Mouse (Mus musculus) forebrain, embryonic 15.5 days (tissue): ENCODE data around the gene Qprt. TPM values are rescaled to one million over a fixed set of nuclear protein-coding genes. Genes with fewer than 3 reads are reported as not detected.

Experiments used
- ATAC-seq: fragments of 200-750 bp; cut with Nextera tagmentation; replicated peaks from 2 replicates; pipeline ENCODE4 v1.8.0; 2017; ENCODE audit warnings: mild to moderate bottlenecking, moderate TSS enrichment, moderate library complexity
- H3K27ac ChIP-seq: fragments of 300-500 bp; sonication (generic); replicated peaks from 2 replicates; pipeline ENCODE4 v1.5.1; 2015; ENCODE audit warnings: mild to moderate bottlenecking, inconsistent platforms
- H3K27me3 ChIP-seq: fragments of 300-500 bp; sonication (generic); 2 replicates; pipeline ENCODE4 v1.6.1; 2015; ENCODE audit warnings: inconsistent platforms
- H3K36me3 ChIP-seq: fragments of 300-500 bp; sonication (generic); 2 replicates; pipeline ENCODE4 v1.6.1; 2015; ENCODE audit warnings: mild to moderate bottlenecking, inconsistent platforms
- H3K4me1 ChIP-seq: fragments of 300-500 bp; sonication (generic); 2 replicates; pipeline ENCODE4 v1.6.1; 2015; ENCODE audit warnings: inconsistent platforms
- H3K4me2 ChIP-seq: fragments of 300-500 bp; sonication (generic); replicated peaks from 2 replicates; pipeline ENCODE4 v1.6.1; 2015; ENCODE audit warnings: mild to moderate bottlenecking, inconsistent platforms
- H3K4me3 ChIP-seq: fragments of 300-500 bp; sonication (generic); 2 replicates; pipeline ENCODE4 v1.5.1; 2015; ENCODE audit warnings: mild to moderate bottlenecking, inconsistent platforms
- H3K9ac ChIP-seq: fragments of 300-500 bp; sonication (generic); replicated peaks from 2 replicates; pipeline ENCODE4 v1.6.1; 2015; ENCODE audit warnings: mild to moderate bottlenecking, inconsistent platforms
- H3K9me3 ChIP-seq: fragments of 300-500 bp; sonication (generic); 2 replicates; pipeline ENCODE4 v1.6.1; 2016; ENCODE audit warnings: inconsistent platforms
- WGBS: fragments of 180-500 bp; shearing (Covaris S2); methylation state at CpG from one replicate; pipeline ENCODE4 v1.1.7; 2015; ENCODE audit warnings: mixed read lengths; 5-methylcytosine and 5-hydroxymethylcytosine counted together
- polyA plus RNA-seq: library from polyadenylated mRNA; unstranded; fragments of >200 nt; fragmentation: Nextera tagmentation; extraction: Ambion mirVana; gene quantifications from 2 replicates; pipeline ENCODE4 v1.2.1, GENCODE M21; 2015

Gene Qprt
- polyA plus RNA-seq, result 0.50 and 0.66 TPM in 2 replicates

DNA sequence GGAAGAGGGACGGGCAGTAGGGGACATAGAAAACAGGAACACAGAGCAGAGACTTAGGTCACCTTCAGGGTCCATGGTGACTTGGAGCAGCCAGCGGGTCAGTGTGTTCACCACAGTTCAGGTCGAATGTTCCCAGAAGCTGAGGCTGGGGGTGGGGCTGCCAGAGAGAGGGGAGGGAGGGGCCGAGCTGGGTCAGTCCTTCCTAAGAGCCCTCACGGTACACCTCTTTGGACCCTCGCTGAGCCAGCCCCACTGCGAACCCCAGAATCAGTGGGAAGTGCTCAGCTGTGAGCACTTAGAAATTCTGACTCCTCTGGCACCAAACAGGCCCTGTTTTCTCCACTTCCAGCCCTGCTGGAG lies at the start of gene Qprt:
Gene Qprt, minus strand, starts transcription at position 316 of the 360 bp plus-strand sequence.
- no peaks in the 10 kb centered on the region for H3K9me3 ChIP-seq
- H3K36me3 ChIP-seq, result no peaks in the 10 kb centered on the region
- no peaks in the 10 kb centered on the region for H3K4me1 ChIP-seq
- H3K4me3 ChIP-seq, result no peak within 1 kb of the TSS
- ATAC-seq, result no peak
- H3K27me3 ChIP-seq, result peaks cover 18% of the 10 kb centered on the region; the same call in 1 of the 2 replicates
- no peak within 1 kb of the TSS for H3K27ac ChIP-seq
- 14% methylated on average over 7 of the region's 7 CpGs for WGBS
- no peak within 1 kb of the TSS for H3K9ac ChIP-seq
- H3K4me2 ChIP-seq, result no peak within 1 kb of the TSS

DNA sequence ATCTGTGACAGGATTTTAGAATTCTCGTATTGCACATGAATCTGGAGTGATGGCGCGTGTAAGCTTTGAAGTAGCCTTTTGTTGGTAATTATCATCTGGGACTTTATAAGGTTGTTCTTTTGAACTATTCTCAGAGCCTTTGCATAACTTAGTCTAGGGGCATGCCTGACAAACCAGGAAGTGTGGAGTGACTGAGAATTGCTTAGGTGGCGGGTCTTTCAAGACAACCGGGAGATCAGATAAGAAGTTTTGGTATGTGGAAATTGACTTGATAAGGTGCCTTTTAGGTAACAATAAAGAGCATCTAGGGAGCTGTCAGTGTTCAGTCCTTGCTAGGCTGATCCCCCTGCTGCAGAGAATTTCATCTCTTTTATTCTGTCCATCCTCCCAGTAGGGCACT lies 44.5 kb upstream of the Qprt start:
- WGBS, result 89% methylated on average over 5 of the region's 5 CpGs
- Histone ChIP-seq H3K36me3 (no peaks in the 10 kb centered on the region), H3K4me2 (no peak overlapping the region), H3K9ac (no peak overlapping the region), H3K27me3 (no peaks in the 10 kb centered on the region), H3K27ac (no peak overlapping the region), H3K4me1 (no peaks in the 10 kb centered on the region), H3K4me3 (no peak overlapping the region), H3K9me3 (no peaks in the 10 kb centered on the region)
- no peak for ATAC-seq

DNA sequence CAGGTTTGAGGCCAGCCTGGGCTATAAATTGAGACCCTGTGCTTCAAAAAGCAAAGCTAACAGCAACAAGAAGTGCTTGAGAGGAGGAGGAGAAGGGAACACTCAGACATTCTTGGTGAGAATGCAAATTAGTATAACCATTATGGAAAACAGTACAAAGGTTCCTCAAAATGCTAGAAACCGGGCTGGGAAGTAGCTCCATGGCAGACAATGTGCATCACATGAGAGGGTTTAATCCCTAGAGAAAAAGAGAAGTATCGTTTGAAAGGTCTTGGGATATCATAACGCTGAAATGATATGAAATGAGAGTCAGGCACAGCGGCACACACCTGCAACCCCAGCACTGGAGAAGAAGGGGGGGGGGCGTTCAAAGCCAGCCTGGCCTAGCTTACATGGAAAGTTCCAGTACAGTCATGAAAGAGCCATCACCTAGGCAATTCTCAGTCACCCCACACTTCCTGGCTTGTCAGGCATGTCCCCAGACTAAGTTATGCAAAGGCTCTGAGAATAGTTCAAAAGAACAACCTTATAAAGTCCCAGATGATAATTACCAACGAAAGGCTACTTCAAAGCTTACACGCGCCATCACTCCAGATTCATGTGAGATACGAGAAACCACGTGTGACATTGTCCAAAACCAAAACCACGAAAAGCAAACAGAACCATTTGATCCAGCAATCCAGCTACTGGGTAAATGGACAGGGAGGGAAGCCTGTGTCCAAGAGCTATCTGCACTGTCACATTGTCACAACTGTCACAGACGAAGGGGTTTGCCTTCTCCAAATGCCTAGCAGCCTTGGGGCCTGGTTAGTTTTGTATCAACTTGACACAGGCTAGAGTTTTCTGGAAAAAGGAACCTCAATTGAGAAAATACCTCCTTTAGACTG lies 43.8 kb upstream of the Qprt start:
- no peak overlapping the region for H3K27ac ChIP-seq
- 81% methylated on average over 12 of the region's 12 CpGs for WGBS
- H3K9ac ChIP-seq, result no peak overlapping the region
- no peaks in the 10 kb centered on the region for H3K27me3 ChIP-seq
- no peaks in the 10 kb centered on the region for H3K4me1 ChIP-seq
- no peak overlapping the region for H3K4me3 ChIP-seq
- H3K36me3 ChIP-seq, result no peaks in the 10 kb centered on the region
- ATAC-seq, result no peak
- H3K4me2 ChIP-seq, result no peak overlapping the region
- H3K9me3 ChIP-seq, result no peaks in the 10 kb centered on the region

GRCm38 (mm10) chr7:127164002-127164401 lies 42.0 kb upstream of the Qprt start:
- Histone ChIP-seq H3K36me3 (no peaks in the 10 kb centered on the region), H3K27me3 (no peaks in the 10 kb centered on the region), H3K9ac (no peak overlapping the region), H3K9me3 (no peaks in the 10 kb centered on the region), H3K4me3 (no peak overlapping the region), H3K4me2 (no peak overlapping the region), H3K27ac (no peak overlapping the region), H3K4me1 (no peaks in the 10 kb centered on the region)
- WGBS, result 83% methylated on average over 4 of the region's 4 CpGs
- no peak for ATAC-seq

- Histone ChIP-seq H3K9ac (no peak overlapping the region), H3K4me1 (no peaks in the 10 kb centered on the region), H3K4me3 (no peak overlapping the region), H3K27me3 (no peaks in the 10 kb centered on the region), H3K9me3 (no peaks in the 10 kb centered on the region), H3K36me3 (no peaks in the 10 kb centered on the region), H3K27ac (no peak overlapping the region), H3K4me2 (no peak overlapping the region)
- ATAC-seq, result no peak
- 83% methylated on average over 5 of the region's 5 CpGs for WGBS
These were observed 40.5 kb upstream of the Qprt start for GRCm38 (mm10) chr7:127162546-127162945.

DNA sequence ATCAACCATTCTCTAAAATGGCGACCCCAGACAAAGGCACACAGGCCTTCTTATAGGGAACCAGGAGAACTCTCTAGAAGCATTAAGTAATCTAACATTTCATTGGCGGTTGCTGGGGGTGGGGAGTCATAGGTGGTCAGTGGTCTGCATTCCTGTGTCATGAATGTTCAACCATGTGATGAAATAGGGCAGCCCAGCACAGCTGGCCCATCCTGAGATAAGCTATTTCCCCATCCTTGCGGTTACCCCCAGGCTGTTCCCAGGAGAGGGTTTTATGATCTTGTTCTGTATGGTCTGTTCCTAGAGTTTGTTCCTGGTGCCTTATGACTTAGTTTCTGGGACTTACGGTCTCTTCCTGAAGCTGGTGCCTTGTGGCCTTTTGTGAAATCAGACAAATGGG lies 35.5 kb upstream of the Qprt start:
- Histone ChIP-seq H3K9me3 (no peaks in the 10 kb centered on the region), H3K9ac (no peak overlapping the region), H3K4me2 (no peak overlapping the region), H3K27me3 (no peaks in the 10 kb centered on the region), H3K36me3 (no peaks in the 10 kb centered on the region), H3K4me1 (no peaks in the 10 kb centered on the region), H3K27ac (no peak overlapping the region), H3K4me3 (no peak overlapping the region)
- WGBS, result 84% methylated on average over 4 of the region's 4 CpGs
- ATAC-seq, result no peak

DNA sequence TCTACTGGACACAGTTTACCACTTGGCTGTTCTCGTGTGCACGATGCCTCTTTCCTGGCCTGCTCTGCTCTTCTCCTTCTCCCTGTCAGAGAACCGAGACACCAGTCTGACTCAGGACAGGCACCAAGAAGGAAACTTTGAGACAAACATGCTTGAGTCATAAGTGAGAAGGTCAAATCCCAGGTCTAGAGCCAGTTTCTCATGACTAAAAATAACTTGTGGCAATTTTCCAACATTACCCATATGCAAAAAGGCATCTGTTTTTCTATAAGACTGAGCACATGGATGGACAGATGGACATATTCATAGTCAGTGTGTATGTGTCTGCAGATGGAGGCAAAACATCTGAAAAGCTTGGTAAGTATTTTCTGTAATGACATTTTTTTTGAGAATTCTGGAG lies 31.5 kb upstream of the Qprt start:
- no peak overlapping the region for H3K9ac ChIP-seq
- no peaks in the 10 kb centered on the region for H3K4me1 ChIP-seq
- H3K4me2 ChIP-seq, result no peak overlapping the region
- H3K4me3 ChIP-seq, result no peak overlapping the region
- H3K9me3 ChIP-seq, result no peaks in the 10 kb centered on the region
- H3K36me3 ChIP-seq, result no peaks in the 10 kb centered on the region
- no peak for ATAC-seq
- 97% methylated on average over 3 of the region's 3 CpGs for WGBS
- H3K27ac ChIP-seq, result no peak overlapping the region
- no peaks in the 10 kb centered on the region for H3K27me3 ChIP-seq

GRCm38 (mm10) chr7:127152464-127152863 lies 30.4 kb upstream of the Qprt start:
- no peaks in the 10 kb centered on the region for H3K9me3 ChIP-seq
- H3K4me3 ChIP-seq, result no peak overlapping the region
- H3K4me1 ChIP-seq, result no peaks in the 10 kb centered on the region
- H3K4me2 ChIP-seq, result no peak overlapping the region
- no peaks in the 10 kb centered on the region for H3K27me3 ChIP-seq
- no peak overlapping the region for H3K9ac ChIP-seq
- no peak for ATAC-seq
- H3K27ac ChIP-seq, result no peak overlapping the region
- H3K36me3 ChIP-seq, result no peaks in the 10 kb centered on the region
- 85% methylated on average over 6 of the region's 6 CpGs for WGBS

- Histone ChIP-seq H3K36me3 (no peaks in the 10 kb centered on the region), H3K9me3 (no peaks in the 10 kb centered on the region), H3K4me2 (no peak overlapping the region), H3K9ac (no peak overlapping the region), H3K27me3 (no peaks in the 10 kb centered on the region), H3K4me1 (no peaks in the 10 kb centered on the region), H3K27ac (no peak overlapping the region), H3K4me3 (no peak overlapping the region)
- no peak for ATAC-seq
- 77% methylated on average over 3 of the region's 3 CpGs for WGBS
These were observed 25.9 kb upstream of the Qprt start for GRCm38 (mm10) chr7:127147901-127148300.

DNA sequence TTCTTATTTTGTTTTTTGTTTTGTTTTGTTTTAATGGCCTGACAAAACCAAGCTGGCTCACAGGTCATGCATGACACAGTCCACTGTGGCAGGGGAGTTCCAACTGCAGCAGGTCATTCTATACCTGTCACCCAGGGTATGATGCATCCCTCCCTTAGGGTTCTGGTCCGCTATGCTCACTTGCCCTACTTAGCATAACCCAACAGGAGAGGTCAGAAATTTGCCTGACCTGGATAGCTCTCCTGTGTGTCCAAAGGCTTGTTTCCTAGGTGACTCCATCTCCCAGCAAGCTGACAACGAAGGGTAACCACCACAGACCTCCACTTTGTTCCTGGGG lies 24.2 kb upstream of the Qprt start:
- WGBS, result 55% methylated on average over 2 of the region's 2 CpGs
- H3K9ac ChIP-seq, result no peak overlapping the region
- H3K9me3 ChIP-seq, result no peaks in the 10 kb centered on the region
- H3K27me3 ChIP-seq, result no peaks in the 10 kb centered on the region
- no peaks in the 10 kb centered on the region for H3K36me3 ChIP-seq
- H3K4me3 ChIP-seq, result no peak overlapping the region
- H3K4me2 ChIP-seq, result no peak overlapping the region
- H3K27ac ChIP-seq, result no peak overlapping the region
- no peaks in the 10 kb centered on the region for H3K4me1 ChIP-seq
- ATAC-seq, result no peak

DNA sequence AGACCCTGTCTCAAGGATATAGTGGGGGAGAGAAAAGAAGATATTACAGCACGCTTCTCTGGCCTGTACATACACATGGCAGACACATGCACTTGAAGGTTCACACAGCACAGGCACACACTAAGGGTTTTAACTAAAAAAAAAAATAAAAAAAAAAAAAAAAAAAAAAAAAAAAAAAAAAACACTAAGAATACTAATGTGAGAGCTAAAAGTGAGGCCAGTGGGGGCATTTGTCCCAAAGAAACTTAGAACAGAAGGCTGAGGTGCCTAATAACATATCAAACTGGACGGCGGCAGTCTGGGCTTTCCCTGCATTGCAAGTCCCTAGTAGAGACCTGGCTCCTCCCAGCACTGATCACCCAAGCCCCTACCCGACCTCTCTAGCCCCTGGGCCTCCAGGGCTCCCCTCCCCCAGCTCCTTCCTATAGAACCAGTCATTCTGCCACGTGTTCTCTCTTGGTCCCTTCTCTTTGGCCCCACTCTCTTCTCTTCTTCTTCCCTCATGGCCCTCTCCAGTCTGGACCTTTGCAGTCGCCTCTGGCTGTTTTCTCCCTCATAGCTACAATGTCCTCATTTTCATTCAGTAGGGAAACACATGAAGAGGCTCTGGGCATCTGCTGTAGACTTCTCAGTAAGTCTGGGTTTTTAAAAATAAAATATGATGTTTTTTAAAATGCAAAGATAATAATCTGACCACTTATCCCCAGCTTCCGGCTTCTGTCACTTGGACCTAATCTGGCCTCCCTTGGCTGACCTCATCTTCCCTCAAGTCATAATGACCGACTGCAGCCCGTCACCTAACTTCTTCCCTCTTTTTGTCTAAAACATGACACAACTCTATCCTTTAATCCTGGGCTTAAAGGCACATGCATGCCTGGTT lies 23.6 kb upstream of the Qprt start:
- H3K4me1 ChIP-seq, result no peaks in the 10 kb centered on the region
- no peak overlapping the region for H3K9ac ChIP-seq
- no peak overlapping the region for H3K4me2 ChIP-seq
- H3K9me3 ChIP-seq, result no peaks in the 10 kb centered on the region
- WGBS, result 46% methylated on average over 9 of the region's 9 CpGs
- ATAC-seq, result no peak
- H3K36me3 ChIP-seq, result no peaks in the 10 kb centered on the region
- no peak overlapping the region for H3K27ac ChIP-seq
- no peak overlapping the region for H3K4me3 ChIP-seq
- no peaks in the 10 kb centered on the region for H3K27me3 ChIP-seq

DNA sequence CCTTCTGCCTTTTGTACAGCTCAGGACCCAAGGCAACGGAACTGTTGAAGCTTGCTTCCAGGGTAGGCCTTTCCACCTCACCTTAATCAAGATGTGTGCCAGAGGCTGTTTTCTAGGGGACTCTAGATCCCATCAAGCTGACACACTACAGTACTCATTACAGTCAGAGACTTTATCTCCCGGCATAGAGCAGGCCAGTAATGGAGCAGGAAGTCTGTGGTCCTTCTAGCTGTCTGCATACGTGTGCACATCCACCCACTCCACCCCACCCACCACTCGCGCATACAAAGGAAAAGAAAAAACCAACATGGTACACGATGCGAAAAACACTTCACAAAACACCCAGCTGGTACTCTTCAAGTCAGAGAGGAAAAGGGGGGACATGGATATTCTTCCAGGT lies 22.4 kb upstream of the Qprt start:
- H3K9ac ChIP-seq, result no peak overlapping the region
- H3K4me3 ChIP-seq, result no peak overlapping the region
- 89% methylated on average over 7 of the region's 7 CpGs for WGBS
- no peak overlapping the region for H3K27ac ChIP-seq
- H3K4me2 ChIP-seq, result no peak overlapping the region
- H3K9me3 ChIP-seq, result no peaks in the 10 kb centered on the region
- H3K4me1 ChIP-seq, result no peaks in the 10 kb centered on the region
- H3K27me3 ChIP-seq, result no peaks in the 10 kb centered on the region
- no peaks in the 10 kb centered on the region for H3K36me3 ChIP-seq
- ATAC-seq, result no peak
